Mouse (Mus musculus) cerebellum, adult 2 months (tissue): Measurements from ENCODE around the gene Hist2h2ac. TPM values are rescaled to one million over a fixed set of nuclear protein-coding genes. Genes with fewer than 3 reads are reported as not detected.

ENCODE experiments used
- DNase-seq, 2 experiments: peaks; one replicate each; pipeline ENCODE4 v3.0.0; 2021
- H3K27ac ChIP-seq: fragments of 200-500 bp; 2 replicates; pipeline ENCODE4 v1.5.1; 2012; ENCODE audit warnings: low read length, control low read depth, inconsistent platforms; ENCODE audit not compliant: insufficient read depth
- H3K27me3 ChIP-seq: fragments of 200-500 bp; 2 replicates; pipeline ENCODE4 v1.6.1; 2012; ENCODE audit warnings: inconsistent platforms, mild to moderate bottlenecking, low read length, moderate library complexity; ENCODE audit not compliant: control insufficient read depth, insufficient read depth
- H3K4me1 ChIP-seq: fragments of 200-500 bp; 2 replicates; pipeline ENCODE4 v1.6.1; 2011; ENCODE audit warnings: low read length; ENCODE audit not compliant: control insufficient read depth, insufficient read depth
- H3K4me3 ChIP-seq: fragments of 200-500 bp; replicated peaks from 2 replicates; pipeline ENCODE3; 2011; ENCODE audit warnings: mild to moderate bottlenecking, low read depth, low read length, control low read depth; ENCODE audit not compliant: insufficient read depth
- CTCF ChIP-seq: fragments of 200-500 bp; IDR thresholded peaks from 2 replicates; pipeline ENCODE4 v1.5.1; 2011; ENCODE audit warnings: low read depth, mild to moderate bottlenecking, control low read depth, low read length, moderate library complexity, borderline replicate concordance; ENCODE audit not compliant: insufficient read depth
- POLR2A ChIP-seq: fragments of 200-500 bp; IDR thresholded peaks from 2 replicates; pipeline ENCODE4 v1.6.1; 2011; ENCODE audit warnings: low read length, control low read depth, borderline replicate concordance; ENCODE audit not compliant: insufficient read depth
- WGBS: fragments of 180-500 bp; shearing (Covaris S2); methylation state at CpG from one replicate; pipeline ENCODE4 v1.1.7; 2018; 5-methylcytosine and 5-hydroxymethylcytosine counted together
- polyA plus RNA-seq: library from polyadenylated mRNA; depleted of rRNA; stranded (reverse); fragments of >200 nt; gene quantifications from 2 replicates; pipeline ENCODE4 v1.2.3, GENCODE M21; 2012

Gene Hist2h2ac
- polyA plus RNA-seq, 1 experiment, result 2.2 TPM

- no peak for DNase-seq
- 45% methylated on average over 7 of the region's 7 CpGs for WGBS
- Histone ChIP-seq H3K27me3 (no peaks in the 10 kb centered on the region), H3K4me1 (no peaks in the 10 kb centered on the region), H3K27ac (no peak overlapping the region), H3K4me3 (no peak overlapping the region)
- no peak for TF ChIP-seq CTCF
- no peak for TF ChIP-seq POLR2A
Measured at GRCm38 (mm10) chr3:96237335-96237903, 16.7 kb upstream of the Hist2h2ac start.

GRCm38 (mm10) chr3:96236834-96237334 lies 16.2 kb upstream of the Hist2h2ac start:
- no peaks in the 10 kb centered on the region for H3K4me1 ChIP-seq
- no peak for TF ChIP-seq POLR2A
- no peak for TF ChIP-seq CTCF
- no peaks in the 10 kb centered on the region for H3K27me3 ChIP-seq
- no peak overlapping the region for H3K27ac ChIP-seq
- DNase-seq, result no peak
- 84% methylated on average over 4 of the region's 4 CpGs for WGBS
- H3K4me3 ChIP-seq, result no peak overlapping the region

- WGBS, result 64% methylated on average over 3 of the region's 3 CpGs
- H3K27ac ChIP-seq, result no peak overlapping the region
- no peak for DNase-seq
- no peak overlapping the region for H3K4me3 ChIP-seq
- H3K27me3 ChIP-seq, result no peaks in the 10 kb centered on the region
- no peak for TF ChIP-seq CTCF
- TF ChIP-seq POLR2A, result no peak
- H3K4me1 ChIP-seq, result no peaks in the 10 kb centered on the region
Measured at GRCm38 (mm10) chr3:96235836-96236235, 15.2 kb upstream of the Hist2h2ac start.

- H3K27ac ChIP-seq, result no peak overlapping the region
- 67% methylated on average over 2 of the region's 2 CpGs for WGBS
- no peaks in the 10 kb centered on the region for H3K27me3 ChIP-seq
- DNase-seq, result no peak
- no peak for TF ChIP-seq CTCF
- H3K4me3 ChIP-seq, result no peak overlapping the region
- no peaks in the 10 kb centered on the region for H3K4me1 ChIP-seq
Measured at GRCm38 (mm10) chr3:96234914-96235313, 14.2 kb upstream of the Hist2h2ac start.

- Histone ChIP-seq H3K4me1 (no peaks in the 10 kb centered on the region), H3K27ac (0 out of 2 replicates have a peak overlapping the region, but pooled peaks have one; percentile 21), H3K27me3 (no peaks in the 10 kb centered on the region), H3K4me3 (no peak overlapping the region)
- TF ChIP-seq CTCF (no peak), POLR2A (no peak)
- DNase-seq, result no peak
- WGBS, result 68% methylated on average over 2 of the region's 2 CpGs
Measured at GRCm38 (mm10) chr3:96231758-96232120, 11.1 kb upstream of the Hist2h2ac start.

- Histone ChIP-seq H3K27ac (0 out of 2 replicates have a peak overlapping the region, but pooled peaks have one; percentile 21), H3K4me3 (no peak overlapping the region), H3K27me3 (no peaks in the 10 kb centered on the region), H3K4me1 (no peaks in the 10 kb centered on the region)
- WGBS, result 67% methylated on average over 4 of the region's 4 CpGs
- DNase-seq, result no peak
- TF ChIP-seq POLR2A (no peak), CTCF (no peak)
Measured at GRCm38 (mm10) chr3:96230910-96231757, 10.5 kb upstream of the Hist2h2ac start.

GRCm38 (mm10) chr3:96230404-96230803 lies 9.7 kb upstream of the Hist2h2ac start:
- no peak overlapping the region for H3K27ac ChIP-seq
- no peak overlapping the region for H3K4me3 ChIP-seq
- peaks cover 3% of the 10 kb centered on the region; the same call in 1 of the 2 replicates for H3K4me1 ChIP-seq
- WGBS, result 83% methylated on average over 2 of the region's 2 CpGs
- H3K27me3 ChIP-seq, result no peaks in the 10 kb centered on the region
- DNase-seq, result no peak
- TF ChIP-seq POLR2A (no peak), CTCF (no peak)

GRCm38 (mm10) chr3:96228828-96229227 lies 8.1 kb upstream of the Hist2h2ac start:
- no peak overlapping the region for H3K4me3 ChIP-seq
- H3K27me3 ChIP-seq, result no peaks in the 10 kb centered on the region
- DNase-seq, result no peak
- peaks cover 8% of the 10 kb centered on the region; the same call in 1 of the 2 replicates for H3K4me1 ChIP-seq
- TF ChIP-seq POLR2A (no peak), CTCF (no peak)
- H3K27ac ChIP-seq, result no peak overlapping the region
- WGBS, result 82% methylated on average over 2 of the region's 2 CpGs
